In genomic region chr15:99036249-99036905, GRCm38 (mm10) we compare ENCODE assay signal across 28 mouse cellular contexts. TPM values are rescaled to one million over a fixed set of nuclear protein-coding genes. Genes with fewer than 3 reads are reported as not detected.
DNase-seq lines count a peak whose midpoint lies in the region; ATAC-seq and TF ChIP-seq lines count a peak whose summit lies in the region.
"Had no signal": no experiment of that assay in that cellular context is flagged by ENCODE, and none has a peak within 500 bp of the region (broad histone marks: within the 10 kb centered on the region; RNA-seq: fewer than 3 reads in every experiment).

No protein-coding gene starts in this region.

- H3K4me1 ChIP-seq in liver, adult 2 months (ENCODE audit: control insufficient read depth, insufficient read depth, low read length) = peaks cover 40% of the 10 kb centered on the region
- peaks cover 24% of the 10 kb centered on the region for H3K4me1 ChIP-seq in liver, embryonic 11.5 days (replicated peaks; ENCODE audit: control insufficient read depth, insufficient read depth, low read length)
- peaks cover 21% of the 10 kb centered on the region for H3K4me1 ChIP-seq in heart, postnatal 0 days (ENCODE audit: control insufficient read depth, insufficient read depth)
- H3K4me1 ChIP-seq in hindbrain, embryonic 13.5 days (replicated peaks) = peaks cover 13% of the 10 kb centered on the region; the same call in 1 of the 2 replicates

- WGBS in liver, adult 2 months = 42% methylated on average over 8 of the region's 8 CpGs
- 92% methylated on average over 8 of the region's 8 CpGs for WGBS in liver, embryonic 11.5 days
- 43% methylated on average over 8 of the region's 8 CpGs for WGBS in heart, postnatal 0 days
- WGBS in hindbrain, embryonic 13.5 days = 91% methylated on average over 8 of the region's 8 CpGs

- no peak overlapping the region for H3K4me2 ChIP-seq in liver, embryonic 11.5 days
- H3K4me2 ChIP-seq in heart, postnatal 0 days (ENCODE audit: low read depth, low read length) = no peak overlapping the region
- H3K4me2 ChIP-seq in hindbrain, embryonic 13.5 days = no peak overlapping the region
- H3K4me2 ChIP-seq: hindbrain, embryonic 15.5 days; limb, embryonic 13.5 days had no signal

- no peak overlapping the region for H3K9ac ChIP-seq in liver, adult 2 months (ENCODE audit: low read depth, low read length)
- no peak overlapping the region for H3K9ac ChIP-seq in liver, embryonic 11.5 days (ENCODE audit: low read depth, low read length)
- H3K9ac ChIP-seq in heart, postnatal 0 days (replicated peaks; ENCODE audit: low read depth, low read length) = no peak overlapping the region
- H3K9ac ChIP-seq in hindbrain, embryonic 13.5 days = no peak overlapping the region
- H3K9ac ChIP-seq: hindbrain, embryonic 15.5 days; limb, embryonic 13.5 days had no signal

- H3K4me3 ChIP-seq in liver, adult 2 months (ENCODE audit: insufficient read depth, low read depth, low read length) = no peak overlapping the region
- H3K4me3 ChIP-seq in liver, embryonic 11.5 days (ENCODE audit: low read depth, low read length) = no peak overlapping the region
- no peak overlapping the region for H3K4me3 ChIP-seq in heart, postnatal 0 days (ENCODE audit: low read depth, low read length)
- no peak overlapping the region for H3K4me3 ChIP-seq in hindbrain, embryonic 13.5 days
- H3K4me3 ChIP-seq: forebrain, embryonic 10.5 days; hindbrain, embryonic 15.5 days; limb, embryonic 13.5 days had no signal

- TF ChIP-seq CTCF in liver, adult 2 months (IDR thresholded peaks at IDR 0.05; ENCODE audit: low read depth, low read length) = no peak
- no peak for TF ChIP-seq CTCF in heart, postnatal 0 days (IDR thresholded peaks at IDR 0.05; ENCODE audit: low read depth)

- peak overlapping the region; percentile 60 for H3K27ac ChIP-seq in liver, adult 2 months (replicated peaks; ENCODE audit: insufficient read depth, low read depth, low read length)
- H3K27ac ChIP-seq in liver, embryonic 11.5 days (ENCODE audit: low read depth, low read length) = no peak overlapping the region
- peak overlapping the region; percentile 83 for H3K27ac ChIP-seq in heart, postnatal 0 days (ENCODE audit: low read depth)
- H3K27ac ChIP-seq in hindbrain, embryonic 13.5 days = no peak overlapping the region
- H3K27ac ChIP-seq: forebrain, embryonic 10.5 days; hindbrain, embryonic 15.5 days; limb, embryonic 13.5 days had no signal

- H3K27me3 ChIP-seq in liver, adult 2 months (ENCODE audit: control insufficient read depth, insufficient read depth, low read length) = no peaks in the 10 kb centered on the region
- no peaks in the 10 kb centered on the region for H3K27me3 ChIP-seq in liver, embryonic 11.5 days (replicated peaks; ENCODE audit: control insufficient read depth, insufficient read depth, low read length)
- H3K27me3 ChIP-seq in heart, postnatal 0 days (ENCODE audit: control insufficient read depth, insufficient read depth, low read length) = no peaks in the 10 kb centered on the region
- 0 out of 2 replicates have a peak, but pooled peaks cover 2% of the 10 kb centered on the region for H3K27me3 ChIP-seq in hindbrain, embryonic 13.5 days
- H3K27me3 ChIP-seq: CH12.LX; hindbrain, embryonic 15.5 days; limb, embryonic 13.5 days had no signal

- DNase-seq in adrenal gland, postnatal 10 days = peak; percentile 24
- DNase-seq in adrenal gland, postnatal 14 days = no peak
- peak; percentile 99 for DNase-seq in liver, adult 2 months (ENCODE audit: extremely low read depth, low read depth, low spot score)
- no peak for DNase-seq in liver, embryonic 11.5 days (ENCODE audit: low spot score)
- peak; percentile 74 for DNase-seq in heart, postnatal 0 days (ENCODE audit: low spot score)
- peak; percentile 65 for DNase-seq in lung, postnatal 25 days (ENCODE audit: low spot score)
- no peak for DNase-seq in cerebellum, adult 18-20 months
- DNase-seq: cerebellum, adult 11-12 months; cerebellum, postnatal 36 days; right cerebral cortex, postnatal 25 days; thymus, postnatal 36 days had no signal

- no peak for TF ChIP-seq POLR2A in liver, adult 2 months (IDR thresholded peaks at IDR 0.05; ENCODE audit: extremely low read depth, insufficient read depth, low read length)

- peaks cover 14% of the 10 kb centered on the region for H3K36me3 ChIP-seq in liver, adult 2 months (ENCODE audit: control insufficient read depth, insufficient read depth, low read length)
- H3K36me3 ChIP-seq in liver, embryonic 11.5 days (ENCODE audit: control insufficient read depth, insufficient read depth, low read length) = peaks cover 26% of the 10 kb centered on the region
- peaks cover 34% of the 10 kb centered on the region for H3K36me3 ChIP-seq in heart, postnatal 0 days (replicated peaks; ENCODE audit: control insufficient read depth, insufficient read depth, low read length)
- no peaks in the 10 kb centered on the region for H3K36me3 ChIP-seq in hindbrain, embryonic 13.5 days
- H3K36me3 ChIP-seq: hindbrain, embryonic 15.5 days had no signal

- no peak for TF ChIP-seq EP300 in heart, postnatal 0 days (IDR thresholded peaks at IDR 0.05; ENCODE audit: low read depth)

- ATAC-seq in liver, embryonic 11.5 days (replicated peaks; ENCODE audit: low FRiP score) = no peak
- peak; percentile 82 for ATAC-seq in heart, postnatal 0 days (ENCODE audit: insufficient read depth, low read depth)
- ATAC-seq in hindbrain, embryonic 13.5 days (ENCODE audit: low FRiP score) = no peak
- ATAC-seq: intestine, embryonic 16.5 days; midbrain, embryonic 16.5 days had no signal

- no peaks in the 10 kb centered on the region for H3K9me3 ChIP-seq in liver, embryonic 11.5 days (ENCODE audit: control insufficient read depth, low read length)
- no peaks in the 10 kb centered on the region for H3K9me3 ChIP-seq in heart, postnatal 0 days (replicated peaks; ENCODE audit: control insufficient read depth, low read length)
- no peaks in the 10 kb centered on the region for H3K9me3 ChIP-seq in hindbrain, embryonic 13.5 days
- H3K9me3 ChIP-seq: forebrain, embryonic 10.5 days; hindbrain, embryonic 15.5 days; limb, embryonic 13.5 days had no signal

- 0 out of 2 replicates have a peak, but pooled peaks cover 5% of the 10 kb centered on the region for H3K79me2 ChIP-seq in liver, adult 2 months (ENCODE audit: control insufficient read depth, insufficient read depth, low read length)

RNA-seq across cellular contexts. Expression of gene Tuba1c, which starts 6.7 kb away (rescaled TPM):
- total RNA-seq in adrenal gland, postnatal 10 days (2021) = 100 to 1,000 TPM; 144 to 176 TPM
- total RNA-seq in adrenal gland, postnatal 14 days (2021) = 200 and 223 TPM in 2 replicates
- total RNA-seq in liver, adult 2 months (2014; rRNA removed) = 60.9 and 85.4 TPM in 2 replicates
- 281 and 339 TPM in 2 replicates for polyA plus RNA-seq in liver, adult 2 months (2012; rRNA removed)
- 202 and 214 TPM in 2 replicates for polyA plus RNA-seq in liver, embryonic 11.5 days (2014; fragmentation: Nextera tagmentation; extraction: Ambion mirVana)
- total RNA-seq in heart, postnatal 0 days (2014; rRNA removed; ENCODE audit: low replicate concordance) = 309 and 399 TPM in 2 replicates
- 73.8 and 97.1 TPM in 2 replicates for polyA plus RNA-seq in heart, postnatal 0 days (2015; fragmentation: Nextera tagmentation; extraction: Ambion mirVana)
- polyA plus RNA-seq in hindbrain, embryonic 13.5 days (2015; fragmentation: Nextera tagmentation; extraction: Ambion mirVana) = 28.1 and 28.2 TPM in 2 replicates

RNA-seq across cellular contexts. Expression of gene Prph, which starts 18.6 kb away (rescaled TPM):
- 10 to 100 TPM; 24.0 to 59.0 TPM for total RNA-seq in adrenal gland, postnatal 10 days (2021)
- 6.5 and 25.2 TPM in 2 replicates for total RNA-seq in adrenal gland, postnatal 14 days (2021)
- total RNA-seq in liver, adult 2 months (2014; rRNA removed) = 0.07 and 0.09 TPM in 2 replicates
- 0.09 and 0.39 TPM in 2 replicates for polyA plus RNA-seq in liver, adult 2 months (2012; rRNA removed)
- 0.36 and 0.90 TPM in 2 replicates for polyA plus RNA-seq in liver, embryonic 11.5 days (2014; fragmentation: Nextera tagmentation; extraction: Ambion mirVana)
- total RNA-seq in heart, postnatal 0 days (2014; rRNA removed; ENCODE audit: low replicate concordance) = 2.0 TPM in 1 of 2 replicates, not detected in the other
- polyA plus RNA-seq in heart, postnatal 0 days (2015; fragmentation: Nextera tagmentation; extraction: Ambion mirVana) = 0.07 and 0.84 TPM in 2 replicates
- polyA plus RNA-seq in hindbrain, embryonic 13.5 days (2015; fragmentation: Nextera tagmentation; extraction: Ambion mirVana) = 62.4 and 78.7 TPM in 2 replicates
- total RNA-seq: megakaryocyte, adult 5-6 weeks; MEL; neutrophil, adult 5-6 weeks had no signal

RNA-seq across cellular contexts. Expression of gene Troap, which starts 38.0 kb away (rescaled TPM):
- total RNA-seq in adrenal gland, postnatal 10 days (2021) = 1 to 10 TPM; 8.2 to 9.8 TPM
- 6.3 and 6.9 TPM in 2 replicates for total RNA-seq in adrenal gland, postnatal 14 days (2021)
- 0.34 TPM in 1 of 2 replicates, not detected in the other for total RNA-seq in liver, adult 2 months (2014; rRNA removed)
- polyA plus RNA-seq in liver, adult 2 months (2012; rRNA removed) = not detected in 2 replicates
- 26.5 and 27.8 TPM in 2 replicates for polyA plus RNA-seq in liver, embryonic 11.5 days (2014; fragmentation: Nextera tagmentation; extraction: Ambion mirVana)
- total RNA-seq in heart, postnatal 0 days (2014; rRNA removed; ENCODE audit: low replicate concordance) = 16.2 and 19.1 TPM in 2 replicates
- polyA plus RNA-seq in heart, postnatal 0 days (2015; fragmentation: Nextera tagmentation; extraction: Ambion mirVana) = 7.0 and 8.1 TPM in 2 replicates
- 8.4 and 10.0 TPM in 2 replicates for polyA plus RNA-seq in hindbrain, embryonic 13.5 days (2015; fragmentation: Nextera tagmentation; extraction: Ambion mirVana)
- total RNA-seq: gastrocnemius, adult 8-10 months had no signal

RNA-seq across cellular contexts. Expression of gene C1ql4, which starts 51.2 kb away (rescaled TPM):
- total RNA-seq in adrenal gland, postnatal 10 days (2021) = under 1 TPM in 1 of 2 experiments, not detected in 1; 0.18 TPM
- not detected in 2 replicates for total RNA-seq in adrenal gland, postnatal 14 days (2021)
- not detected in 2 replicates for total RNA-seq in liver, adult 2 months (2014; rRNA removed)
- 0.10 and 0.11 TPM in 2 replicates for polyA plus RNA-seq in liver, adult 2 months (2012; rRNA removed)
- polyA plus RNA-seq in liver, embryonic 11.5 days (2014; fragmentation: Nextera tagmentation; extraction: Ambion mirVana) = 0.25 TPM in 1 of 2 replicates, not detected in the other
- total RNA-seq in heart, postnatal 0 days (2014; rRNA removed; ENCODE audit: low replicate concordance) = not detected in 2 replicates
- 0.20 TPM in 1 of 2 replicates, not detected in the other for polyA plus RNA-seq in heart, postnatal 0 days (2015; fragmentation: Nextera tagmentation; extraction: Ambion mirVana)
- 5.6 and 11.8 TPM in 2 replicates for polyA plus RNA-seq in hindbrain, embryonic 13.5 days (2015; fragmentation: Nextera tagmentation; extraction: Ambion mirVana)
- total RNA-seq: CH12.LX; gastrocnemius, adult 8-10 months; heart, postnatal 14 days; layer of hippocampus, postnatal 25 days; left cerebral cortex, postnatal 10 days; megakaryocyte, adult 5-6 weeks; neutrophil, adult 5-6 weeks had no signal
- polyA plus RNA-seq: large intestine, adult 2 months; limb, embryonic 13.5 days; liver, embryonic 16.5 days; spleen, adult 2 months had no signal

RNA-seq across cellular contexts. Expression of gene Dnajc22, which starts 56.6 kb away (rescaled TPM):
- total RNA-seq in adrenal gland, postnatal 10 days (2021) = 10 to 100 TPM; 15.0 to 21.8 TPM
- total RNA-seq in adrenal gland, postnatal 14 days (2021) = 7.1 and 13.9 TPM in 2 replicates
- 146 and 151 TPM in 2 replicates for total RNA-seq in liver, adult 2 months (2014; rRNA removed)
- 119 and 120 TPM in 2 replicates for polyA plus RNA-seq in liver, adult 2 months (2012; rRNA removed)
- 17.1 and 19.8 TPM in 2 replicates for polyA plus RNA-seq in liver, embryonic 11.5 days (2014; fragmentation: Nextera tagmentation; extraction: Ambion mirVana)
- total RNA-seq in heart, postnatal 0 days (2014; rRNA removed; ENCODE audit: low replicate concordance) = 2.3 TPM in 1 of 2 replicates, not detected in the other
- 0.29 and 0.61 TPM in 2 replicates for polyA plus RNA-seq in heart, postnatal 0 days (2015; fragmentation: Nextera tagmentation; extraction: Ambion mirVana)
- polyA plus RNA-seq in hindbrain, embryonic 13.5 days (2015; fragmentation: Nextera tagmentation; extraction: Ambion mirVana) = 1.3 and 1.6 TPM in 2 replicates
- total RNA-seq: left cerebral cortex, postnatal 10 days; neutrophil, adult 5-6 weeks had no signal

Comparison
In these comparisons a context has a peak if more than half of its experiments do, and no peak if none do; other contexts are left out.
1. DNase-seq: peak in adrenal gland, postnatal 10 days (single experiment), liver, adult 2 months (single experiment), heart, postnatal 0 days (single experiment) and lung, postnatal 25 days (single experiment); none in adrenal gland, postnatal 14 days (single experiment), liver, embryonic 11.5 days (single experiment) and cerebellum, adult 18-20 months (0 of 2).
2. H3K27ac ChIP-seq: peak in liver, adult 2 months (single experiment) and heart, postnatal 0 days (single experiment); none in liver, embryonic 11.5 days (single experiment) and hindbrain, embryonic 13.5 days (single experiment).